Mouse (Mus musculus) cerebellum, adult 9-11 months (tissue): Measurements from ENCODE around the gene Olfr1394.
A peak's percentile ranks its signal among the peaks of the same experiment; 100 is the strongest.
"Not testable (repeated sequence)": the region's sequence is repeated elsewhere in the genome, so short reads cannot be mapped to it uniquely, and the experiment has no call there.

ENCODE experiments used
- DNase-seq: peaks from one replicate; pipeline ENCODE4 v3.0.0; 2022

Olfr1394 gene

GRCm38 (mm10) chr11:49191083-49191482 lies 36.9 kb downstream of the Olfr1394 start:
- DNase-seq = no peak

DNA sequence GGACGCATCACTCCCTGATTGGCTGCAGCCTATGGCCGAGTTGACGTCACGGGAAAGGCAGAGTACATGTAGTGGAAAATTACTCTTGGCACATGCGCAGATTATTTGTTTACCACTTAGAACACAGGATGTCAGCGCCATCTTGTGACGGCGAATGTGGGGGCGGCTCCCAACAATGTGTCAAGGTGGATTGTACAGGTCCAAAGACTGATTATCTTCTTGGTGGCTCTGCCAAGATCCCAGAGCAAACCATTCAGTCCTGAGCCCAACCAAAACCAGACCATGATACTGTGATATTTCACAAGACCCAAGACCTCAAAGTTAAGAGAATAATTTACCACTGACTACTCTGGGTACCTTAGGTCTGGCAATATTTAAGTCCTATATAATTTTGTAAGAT lies 40.6 kb downstream of the Olfr1394 start:
- DNase-seq = not testable (repeated sequence)

DNA sequence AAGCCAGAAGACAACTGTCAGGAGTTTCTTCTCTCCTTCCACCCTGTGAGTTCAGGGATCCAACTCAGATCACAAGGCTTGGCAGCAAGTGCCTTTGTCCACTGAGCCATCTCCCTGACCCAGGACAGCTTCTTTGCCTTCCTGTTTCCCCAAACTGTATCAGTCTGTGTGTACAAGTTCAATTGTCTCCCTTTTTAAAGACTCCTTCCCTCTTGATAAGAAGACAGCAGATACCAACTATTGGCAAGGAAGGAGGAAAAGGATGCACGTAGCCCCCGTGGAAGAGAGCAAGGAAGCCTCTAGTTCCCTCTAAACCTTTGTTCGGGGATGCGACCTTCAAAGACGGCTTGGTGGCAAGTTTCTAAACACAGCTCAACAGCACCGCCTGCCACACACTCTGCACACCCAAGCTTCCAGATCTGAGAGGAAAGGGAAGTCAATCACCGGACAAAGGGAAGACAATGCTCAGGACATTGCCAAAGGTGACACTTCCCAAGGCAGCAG lies 41.7 kb downstream of the Olfr1394 start:
- DNase-seq = no peak

DNA sequence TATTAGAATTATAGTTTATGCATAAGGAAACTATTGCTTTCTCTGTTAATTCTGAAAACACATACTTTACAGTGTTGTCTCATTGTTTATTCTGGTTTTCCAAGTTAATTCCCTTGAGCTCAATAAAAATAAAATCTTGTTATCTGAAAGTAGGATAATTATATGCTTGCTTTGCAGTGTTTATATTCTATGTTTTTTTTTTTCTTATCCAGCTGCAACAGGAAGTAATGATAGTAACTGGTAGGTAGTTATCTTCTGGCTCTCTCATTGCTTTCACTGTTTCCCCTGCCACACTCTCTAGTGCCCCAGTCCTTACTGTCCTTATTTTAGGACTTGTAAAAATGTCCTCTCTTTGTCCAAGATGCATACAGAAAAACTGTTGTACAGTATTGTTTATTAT lies 46.5 kb downstream of the Olfr1394 start:
- DNase-seq = no peak

DNA sequence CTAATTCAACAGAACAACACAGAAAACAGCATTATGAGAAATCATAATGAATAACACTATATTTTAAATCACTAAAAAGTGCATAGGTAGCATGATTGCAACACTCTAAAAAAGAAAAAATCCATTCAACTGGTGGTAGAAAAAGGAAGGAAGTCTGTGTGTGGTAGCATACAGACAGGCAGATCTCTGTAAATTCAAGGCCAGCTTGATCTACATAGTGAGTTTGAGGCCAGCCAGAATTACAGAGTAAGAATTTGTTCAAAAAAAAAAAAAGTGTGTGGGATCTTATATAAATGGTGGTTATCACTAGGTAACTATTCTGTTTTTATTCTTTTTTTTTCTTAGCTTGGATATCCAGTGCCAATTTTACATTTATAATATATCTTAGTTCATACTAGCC lies 47.0 kb downstream of the Olfr1394 start:
- DNase-seq = no peak

- DNase-seq = no peak
Observed at GRCm38 (mm10) chr11:49202071-49202470, 47.9 kb downstream of the Olfr1394 start.

GRCm38 (mm10) chr11:49202523-49203061 lies 48.4 kb downstream of the Olfr1394 start:
- DNase-seq = no peak

GRCm38 (mm10) chr11:49203129-49203768 lies 49.1 kb downstream of the Olfr1394 start, which contains the start of gene Zfp62:
Zfp62 (plus strand) TSS chr11:49203292.
- DNase-seq = peak; percentile 94

DNA sequence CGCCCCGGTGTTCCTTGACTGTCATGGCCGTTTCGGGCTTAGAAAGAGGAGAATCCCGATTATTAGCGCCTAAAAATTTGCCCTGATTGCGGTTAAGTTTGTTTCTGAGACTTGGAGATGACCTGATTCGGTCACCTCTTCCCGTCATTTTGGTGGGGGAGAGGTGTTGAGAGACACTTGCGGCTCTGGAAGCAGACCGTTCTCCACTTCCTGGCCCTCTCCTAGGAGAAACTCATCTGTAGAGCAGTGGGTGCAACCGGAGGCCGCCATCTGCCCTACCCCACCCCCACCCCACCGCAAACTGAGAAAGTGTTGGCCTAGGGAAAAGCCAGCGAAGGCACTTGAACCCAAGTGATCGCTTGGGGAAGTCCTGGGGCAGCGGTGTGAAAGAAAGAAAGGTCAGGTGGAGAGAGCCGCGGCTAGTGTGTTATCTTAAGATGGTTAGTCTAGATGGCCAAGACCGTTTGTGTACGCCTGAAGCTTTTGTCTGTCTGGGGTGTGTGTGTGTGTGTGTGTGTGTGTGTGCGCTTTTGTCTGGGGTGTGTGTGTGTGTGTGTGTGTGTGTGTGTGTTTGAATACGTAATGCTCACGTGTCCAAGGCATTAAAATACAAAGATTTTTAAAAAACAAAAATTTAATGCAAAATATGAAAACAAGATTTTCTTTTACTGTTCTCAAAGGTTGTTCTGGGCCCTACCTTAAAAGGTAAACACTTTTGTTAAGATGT lies 49.8 kb downstream of the Olfr1394 start:
- DNase-seq = no peak

GRCm38 (mm10) chr11:49205080-49205590 lies 51.0 kb downstream of the Olfr1394 start:
- no peak for DNase-seq

DNA sequence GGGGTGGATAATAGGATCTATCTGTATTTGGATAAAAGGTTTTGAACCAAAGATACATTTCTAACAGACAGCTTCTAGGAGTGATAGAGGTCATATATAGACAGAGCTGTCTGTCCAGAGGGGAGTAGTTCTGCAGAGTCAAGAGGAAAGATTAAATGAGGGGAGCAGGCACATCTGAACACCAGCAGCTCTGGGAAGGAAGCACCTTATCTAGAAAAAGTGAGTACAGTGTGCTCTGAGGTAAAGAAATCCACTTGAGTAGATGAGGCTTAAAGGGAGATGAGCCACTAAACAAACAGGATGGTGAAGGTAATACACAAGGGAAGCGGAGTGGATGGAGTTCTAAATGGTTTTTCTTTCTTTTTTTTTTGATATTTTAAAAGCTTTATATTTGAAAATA lies 53.3 kb downstream of the Olfr1394 start:
- no peak for DNase-seq
